Mouse (Mus musculus): ENCODE data around the gene Kcnb1. TPM values are rescaled to one million over a fixed set of nuclear protein-coding genes. Genes with fewer than 3 reads are reported as not detected.

Kcnb1 gene
- polyA plus RNA-seq, 1 experiment from 2014 or later: 0.13 TPM

DNA sequence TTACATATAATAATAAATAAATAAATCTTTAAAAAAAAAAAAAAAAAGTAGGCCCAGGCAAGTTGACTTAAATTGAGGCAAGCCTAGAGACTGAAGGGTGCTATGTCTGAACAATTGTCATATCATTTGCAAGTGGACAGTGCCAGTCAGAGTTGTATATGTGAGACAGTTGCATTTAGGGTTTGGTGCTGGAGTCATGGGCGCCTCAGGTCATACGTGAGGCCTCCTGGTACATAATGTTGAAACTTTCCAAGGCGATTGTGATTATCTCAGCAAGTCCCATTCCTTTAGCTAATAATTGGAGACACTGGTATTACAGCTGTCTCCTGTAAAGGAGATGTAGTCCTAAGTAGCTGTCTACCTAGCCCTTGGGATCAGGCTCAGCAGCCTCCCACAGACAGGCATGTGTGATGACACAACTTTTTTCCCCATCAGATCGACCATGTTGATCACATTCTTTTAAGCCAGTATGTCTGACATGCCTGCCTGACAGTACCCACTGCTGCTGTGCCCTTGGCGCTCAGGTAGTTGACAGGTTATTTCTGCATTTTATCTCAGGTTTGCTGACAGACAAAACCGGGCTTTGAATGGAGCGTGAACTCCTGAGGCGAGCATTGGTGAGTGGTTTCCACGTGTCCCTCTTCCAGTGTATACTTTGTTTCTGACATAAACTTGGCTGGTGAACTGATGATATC, 125.2 kb downstream of the Kcnb1 start:
- Histone ChIP-seq H3K27ac (replicated peaks) (peak overlapping the region; percentile 95), H3K9me3 (replicated peaks) (no peaks in the 10 kb centered on the region), H3K4me1 (replicated peaks) (peaks cover 58% of the 10 kb centered on the region), H3K27me3 (no peaks in the 10 kb centered on the region), H3K36me3 (replicated peaks) (peaks cover 32% of the 10 kb centered on the region), H3K4me3 (replicated peaks) (peak overlapping the region; percentile 88), H3K4me2 (peak overlapping the region; percentile 78), H3K9ac (peak overlapping the region; percentile 83)
- ATAC-seq (ENCODE audit: insufficient read depth): no peak
- WGBS (ENCODE audit: insufficient replicate concordance): 10% methylated on average over 9 of the region's 9 CpGs

DNA sequence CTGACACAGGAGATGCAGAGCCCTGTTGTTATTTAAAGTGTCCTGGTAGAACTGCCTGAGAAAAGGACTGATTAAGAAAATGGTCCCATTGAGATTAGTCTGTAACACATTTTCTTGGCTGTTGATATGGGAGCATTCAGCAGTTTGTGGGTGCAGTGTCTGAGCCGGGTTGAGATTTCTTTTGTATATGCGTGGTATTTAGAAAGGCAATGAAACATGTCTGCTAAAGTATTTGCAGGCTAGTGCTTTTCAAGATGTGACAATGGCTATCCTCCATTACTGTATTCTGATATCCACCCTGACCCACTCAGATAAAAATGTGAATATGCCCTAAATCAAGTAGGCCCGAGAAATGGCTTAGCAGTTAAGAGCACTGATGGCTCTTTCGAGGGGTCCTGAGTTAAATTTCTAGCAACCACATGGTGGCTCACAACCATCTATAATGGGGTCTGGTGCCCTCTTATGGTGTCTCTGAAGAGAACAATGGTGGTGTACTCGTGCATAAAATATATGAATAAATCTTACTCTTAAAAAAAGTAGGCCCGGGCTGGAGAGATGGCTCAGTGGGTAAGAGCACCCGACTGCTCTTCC, 126.0 kb downstream of the Kcnb1 start:
- H3K4me2 ChIP-seq: peak overlapping the region; percentile 78
- peaks cover 64% of the 10 kb centered on the region for H3K4me1 ChIP-seq (replicated peaks)
- H3K27ac ChIP-seq (replicated peaks): peak overlapping the region; percentile 95
- H3K9ac ChIP-seq: peak overlapping the region; percentile 83
- H3K9me3 ChIP-seq (replicated peaks): no peaks in the 10 kb centered on the region
- under 1% methylated on average over 7 of the region's 7 CpGs for WGBS (ENCODE audit: insufficient replicate concordance)
- H3K36me3 ChIP-seq (replicated peaks): peaks cover 37% of the 10 kb centered on the region
- ATAC-seq (ENCODE audit: insufficient read depth): no peak
- H3K4me3 ChIP-seq (replicated peaks): peak overlapping the region; percentile 88
- H3K27me3 ChIP-seq: no peaks in the 10 kb centered on the region

DNA sequence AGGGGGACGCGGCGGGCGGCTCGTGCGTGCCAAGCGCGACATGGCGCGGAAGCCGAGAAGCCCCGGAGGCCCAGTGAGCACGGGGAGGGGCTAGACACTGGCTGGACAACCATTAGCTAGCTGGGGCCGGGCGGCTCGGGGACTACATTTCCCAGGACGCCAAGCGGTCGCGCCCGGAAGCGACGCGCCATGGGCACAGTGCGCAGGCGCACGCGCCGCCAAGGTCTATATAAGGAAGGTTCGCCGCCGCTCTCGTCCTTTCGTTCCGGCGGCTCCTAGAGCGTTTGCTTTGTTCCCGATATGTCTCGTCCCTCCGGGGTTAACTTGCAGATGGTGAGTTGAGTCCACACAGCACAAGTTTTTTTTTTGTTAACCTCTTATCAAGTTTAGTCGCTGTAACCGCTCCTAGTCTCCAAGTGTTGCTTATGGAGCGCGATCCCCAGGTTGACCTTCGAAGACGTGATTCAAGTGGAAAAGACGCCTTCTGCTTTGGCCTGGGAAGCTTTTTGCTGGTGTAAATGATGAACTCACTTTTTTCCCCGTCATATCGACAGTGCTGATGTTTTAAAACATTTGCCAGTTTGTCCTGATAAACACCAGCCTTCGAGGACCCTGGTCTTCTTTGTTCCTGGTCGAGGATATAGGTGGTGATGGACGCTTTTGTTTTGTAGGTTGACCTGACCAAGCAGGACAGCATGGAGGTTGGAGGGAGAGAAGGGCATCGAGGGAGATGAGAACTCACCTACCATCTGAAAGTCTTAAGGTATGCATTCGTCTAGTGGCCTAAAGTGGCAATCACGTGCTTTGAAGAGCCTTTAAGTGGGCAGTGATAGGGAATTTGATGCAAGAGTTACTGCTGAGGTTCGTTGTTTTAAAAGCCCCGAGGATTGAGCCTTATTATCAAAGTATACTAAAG, 126.7 kb downstream of the Kcnb1 start, which contains the start of gene Znfx1:
TSS of gene Znfx1 (minus strand) at position 51 of the 916 bp plus-strand sequence.
- no peaks in the 10 kb centered on the region for H3K9me3 ChIP-seq (replicated peaks)
- H3K9ac ChIP-seq: peak within 1 kb of the TSS; percentile 92
- peak within 1 kb of the TSS; percentile 95 for H3K27ac ChIP-seq (replicated peaks)
- H3K4me2 ChIP-seq: peak within 1 kb of the TSS; percentile 78
- WGBS (ENCODE audit: insufficient replicate concordance): under 1% methylated on average over 57 of the region's 57 CpGs
- ATAC-seq (ENCODE audit: insufficient read depth): peak; percentile 87
- H3K36me3 ChIP-seq (replicated peaks): peaks cover 45% of the 10 kb centered on the region
- H3K4me1 ChIP-seq (replicated peaks): peaks cover 68% of the 10 kb centered on the region
- H3K4me3 ChIP-seq (replicated peaks): peak within 1 kb of the TSS; percentile 88
- no peaks in the 10 kb centered on the region for H3K27me3 ChIP-seq

DNA sequence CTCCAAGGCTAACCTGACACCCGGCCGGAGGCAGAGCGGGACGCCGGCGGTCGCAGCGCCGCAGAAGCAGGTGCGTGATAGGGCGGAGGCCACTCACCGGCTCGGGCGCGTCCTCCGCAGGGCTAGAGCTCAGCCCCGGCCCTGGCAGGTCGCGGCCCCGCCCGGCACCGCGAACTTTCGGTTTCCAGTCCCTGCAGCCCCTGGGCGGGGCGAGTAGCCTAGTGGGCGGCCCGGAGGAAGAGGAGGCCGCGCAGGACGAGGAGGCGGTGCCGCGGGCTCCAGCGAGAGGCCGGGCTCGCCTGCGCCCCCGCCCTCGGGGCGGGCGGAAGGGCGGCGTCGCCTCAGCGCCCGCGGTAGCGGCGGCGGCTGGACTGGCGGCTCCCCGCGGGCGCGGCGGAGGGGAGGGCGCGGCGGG, 127.5 kb downstream of the Kcnb1 start:
- peaks cover 52% of the 10 kb centered on the region for H3K36me3 ChIP-seq (replicated peaks)
- H3K27me3 ChIP-seq: no peaks in the 10 kb centered on the region
- H3K9me3 ChIP-seq (replicated peaks): no peaks in the 10 kb centered on the region
- H3K4me1 ChIP-seq (replicated peaks): peaks cover 64% of the 10 kb centered on the region
- peak overlapping the region; percentile 95 for H3K27ac ChIP-seq (replicated peaks)
- 0% methylated on average over 56 of the region's 60 CpGs for WGBS (ENCODE audit: insufficient replicate concordance)
- H3K4me3 ChIP-seq (replicated peaks): peak overlapping the region; percentile 88
- ATAC-seq (ENCODE audit: insufficient read depth): peak; percentile 90
- peak overlapping the region; percentile 78 for H3K4me2 ChIP-seq
- H3K9ac ChIP-seq: peak overlapping the region; percentile 92

DNA sequence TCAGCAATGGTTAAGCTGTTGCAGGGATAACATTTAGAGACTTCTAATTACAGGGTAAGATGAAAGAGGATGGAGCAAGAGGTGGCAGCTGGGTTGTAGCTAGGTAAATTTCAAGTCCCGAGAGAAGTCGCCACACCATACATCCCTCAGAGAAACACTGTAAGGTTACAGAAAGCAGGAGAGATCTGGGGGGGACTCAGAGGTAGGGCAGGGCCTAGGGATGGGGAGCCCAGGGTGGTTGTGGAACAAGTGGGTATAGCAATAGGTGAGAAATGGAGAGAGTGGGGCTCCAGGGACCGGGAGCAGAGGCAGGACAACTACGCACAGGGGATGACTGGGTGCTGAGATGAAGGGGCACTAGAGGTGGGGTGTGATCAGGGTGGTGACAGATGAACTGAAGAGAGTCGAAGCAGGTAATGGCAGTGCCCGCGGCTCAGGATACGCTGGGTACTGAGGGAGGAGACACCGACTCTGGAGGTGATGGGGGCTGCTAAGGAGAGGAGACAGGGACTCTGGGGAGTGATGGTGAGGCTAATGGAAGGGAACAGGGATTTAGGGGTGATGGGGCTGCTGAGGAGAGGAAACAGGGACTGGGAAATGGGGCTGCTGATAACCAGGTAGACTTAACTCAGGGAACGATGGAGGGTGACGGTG, 128.4 kb downstream of the Kcnb1 start:
- Histone ChIP-seq H3K27ac (replicated peaks) (peak overlapping the region; percentile 95), H3K27me3 (no peaks in the 10 kb centered on the region), H3K4me3 (replicated peaks) (peak overlapping the region; percentile 88), H3K9ac (peak overlapping the region; percentile 92), H3K4me1 (replicated peaks) (peaks cover 57% of the 10 kb centered on the region), H3K36me3 (replicated peaks) (peaks cover 60% of the 10 kb centered on the region), H3K9me3 (replicated peaks) (no peaks in the 10 kb centered on the region), H3K4me2 (peak overlapping the region; percentile 72)
- ATAC-seq (ENCODE audit: insufficient read depth): no peak
- 8% methylated on average over 11 of the region's 11 CpGs for WGBS (ENCODE audit: insufficient replicate concordance)

DNA sequence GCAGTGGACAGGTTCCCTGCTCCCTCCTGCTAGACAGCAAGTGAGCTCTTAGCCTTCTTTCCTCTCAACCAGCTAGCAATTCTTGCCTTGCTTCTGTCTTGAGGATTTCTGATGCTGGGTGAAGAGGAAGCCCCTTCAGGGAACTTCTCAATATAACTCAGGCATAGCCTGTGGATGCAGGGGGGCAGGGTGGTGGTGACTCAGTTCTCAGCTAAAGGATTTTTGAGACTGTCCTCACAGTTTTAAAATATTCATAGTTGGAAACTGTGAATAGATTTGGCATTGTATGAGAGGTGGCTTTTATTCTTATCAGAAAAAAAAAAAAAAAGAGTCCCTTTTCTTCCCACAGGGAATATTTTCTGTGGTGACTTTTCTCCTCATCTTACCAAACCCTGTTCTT, 129.2 kb downstream of the Kcnb1 start:
- Histone ChIP-seq H3K4me2 (peak overlapping the region; percentile 72), H3K27ac (replicated peaks) (peak overlapping the region; percentile 55), H3K4me1 (replicated peaks) (peaks cover 58% of the 10 kb centered on the region), H3K27me3 (no peaks in the 10 kb centered on the region), H3K4me3 (replicated peaks) (peak overlapping the region; percentile 88), H3K9me3 (replicated peaks) (no peaks in the 10 kb centered on the region), H3K36me3 (replicated peaks) (peaks cover 60% of the 10 kb centered on the region), H3K9ac (peak overlapping the region; percentile 92)
- no peak for ATAC-seq (ENCODE audit: insufficient read depth)

DNA sequence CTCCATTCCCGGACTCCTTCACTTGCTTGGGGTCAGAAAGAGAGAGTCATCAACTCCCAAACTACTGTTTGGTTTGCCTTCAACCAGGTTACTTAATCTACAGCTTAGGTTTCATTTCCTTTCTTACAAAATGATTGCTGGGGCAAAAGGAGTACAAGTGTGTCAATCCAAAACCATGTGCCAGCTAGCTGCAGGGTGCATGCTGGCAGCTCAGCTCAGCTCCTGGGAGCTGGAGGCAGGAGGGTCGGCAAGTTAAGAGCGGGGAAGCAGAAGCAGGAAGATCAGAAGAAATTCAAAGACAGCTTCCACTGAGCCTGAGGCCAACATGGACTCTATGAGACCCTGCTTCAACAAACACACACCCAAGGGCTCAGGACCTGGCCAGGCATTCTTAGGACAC, 129.6 kb downstream of the Kcnb1 start:
- H3K4me3 ChIP-seq (replicated peaks): peak overlapping the region; percentile 88

DNA sequence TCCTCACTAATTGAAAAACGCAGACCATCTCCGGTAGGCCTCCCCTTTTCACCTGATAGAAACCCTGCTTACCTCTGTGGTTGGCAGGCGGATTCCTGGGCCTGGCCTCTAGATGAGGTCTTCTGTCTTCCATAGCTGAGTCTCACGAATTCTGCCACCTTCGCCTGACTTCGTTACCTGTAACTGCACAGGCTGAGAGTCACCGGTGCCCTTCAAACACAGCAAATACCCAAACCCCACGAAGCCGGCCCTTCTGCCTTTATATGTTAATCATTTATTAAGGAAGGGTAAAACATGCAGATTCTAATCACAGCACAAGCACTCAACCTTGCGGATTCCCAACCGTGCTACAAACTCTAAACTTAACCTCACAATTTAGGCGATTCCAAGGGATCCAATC, 130.0 kb downstream of the Kcnb1 start:
- 0 out of 2 replicates have a peak overlapping the region, but pooled peaks have one; percentile 92 for H3K9ac ChIP-seq
- peaks cover 58% of the 10 kb centered on the region for H3K4me1 ChIP-seq (replicated peaks)
- peak overlapping the region; percentile 55 for H3K27ac ChIP-seq (replicated peaks)
- peak overlapping the region; percentile 72 for H3K4me2 ChIP-seq
- no peaks in the 10 kb centered on the region for H3K9me3 ChIP-seq (replicated peaks)
- no peaks in the 10 kb centered on the region for H3K27me3 ChIP-seq
- H3K4me3 ChIP-seq (replicated peaks): peak overlapping the region; percentile 88
- WGBS (ENCODE audit: insufficient replicate concordance): 80% methylated on average over 12 of the region's 12 CpGs
- peaks cover 60% of the 10 kb centered on the region for H3K36me3 ChIP-seq (replicated peaks)
- no peak for ATAC-seq (ENCODE audit: insufficient read depth)

More for the DNA sequence above, 129.6 kb downstream of the Kcnb1 start:
- Histone ChIP-seq H3K4me2 (peak overlapping the region; percentile 72), H3K9me3 (replicated peaks) (no peaks in the 10 kb centered on the region), H3K36me3 (replicated peaks) (peaks cover 60% of the 10 kb centered on the region), H3K27ac (replicated peaks) (peak overlapping the region; percentile 55), H3K4me1 (replicated peaks) (peaks cover 58% of the 10 kb centered on the region), H3K9ac (peak overlapping the region; percentile 92), H3K27me3 (no peaks in the 10 kb centered on the region)
- 57% methylated on average over 3 of the region's 3 CpGs for WGBS (ENCODE audit: insufficient replicate concordance)
- ATAC-seq (ENCODE audit: insufficient read depth): no peak

DNA sequence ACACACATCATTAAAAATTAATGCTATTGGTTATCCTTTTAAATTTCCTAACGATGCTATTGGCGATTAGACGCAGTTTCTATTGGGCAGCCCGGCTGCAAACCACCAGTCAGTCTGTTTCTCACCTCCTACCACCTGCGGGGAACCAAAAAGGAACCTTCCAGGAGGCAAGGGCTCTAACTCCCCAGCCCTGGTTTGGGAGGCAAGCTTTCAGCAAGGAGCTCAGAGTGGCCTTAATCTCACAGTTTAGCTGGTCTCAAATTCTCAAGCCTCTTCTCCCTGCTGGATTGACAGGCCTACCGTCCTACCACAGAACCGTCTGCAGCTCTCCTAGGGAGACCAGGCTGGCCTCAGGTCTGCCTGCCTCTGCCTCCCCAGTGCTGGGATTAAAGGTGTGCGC, 130.4 kb downstream of the Kcnb1 start:
- WGBS (ENCODE audit: insufficient replicate concordance): 77% methylated on average over 8 of the region's 8 CpGs
- peaks cover 60% of the 10 kb centered on the region for H3K36me3 ChIP-seq (replicated peaks)
- no peak for ATAC-seq (ENCODE audit: insufficient read depth)
- H3K27ac ChIP-seq (replicated peaks): peak overlapping the region; percentile 55
- peak overlapping the region; percentile 72 for H3K4me2 ChIP-seq
- H3K9me3 ChIP-seq (replicated peaks): no peaks in the 10 kb centered on the region
- H3K4me1 ChIP-seq (replicated peaks): peaks cover 58% of the 10 kb centered on the region
- 0 out of 2 replicates have a peak overlapping the region, but pooled peaks have one; percentile 92 for H3K9ac ChIP-seq
- no peaks in the 10 kb centered on the region for H3K27me3 ChIP-seq
- H3K4me3 ChIP-seq (replicated peaks): peak overlapping the region; percentile 88

DNA sequence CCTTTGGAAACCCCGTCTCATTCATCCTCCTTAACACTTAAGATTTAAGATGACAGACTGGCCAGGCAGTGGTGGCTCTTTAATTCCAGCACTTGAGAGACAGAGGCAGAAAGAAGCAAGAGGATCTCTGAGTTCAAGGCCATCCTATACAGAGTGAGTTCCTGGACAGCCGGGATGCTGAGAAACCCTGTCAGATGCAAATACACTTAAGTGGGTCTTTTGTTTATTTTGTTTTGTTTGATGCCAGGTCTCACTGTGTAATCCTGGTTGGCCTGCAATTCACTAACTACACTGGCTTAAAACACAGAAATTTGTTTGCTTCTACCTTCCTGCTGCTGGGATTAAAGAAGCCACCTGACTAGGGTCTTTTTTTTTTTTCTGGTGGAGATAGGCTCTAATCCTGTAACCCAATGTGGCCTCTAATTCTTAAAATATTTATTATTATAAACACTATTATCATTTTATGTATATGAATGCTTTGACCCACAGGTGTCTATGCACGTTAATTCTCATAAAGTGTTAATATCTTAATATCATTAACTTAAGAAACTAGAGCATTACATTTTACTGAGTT, 131.1 kb downstream of the Kcnb1 start:
- Histone ChIP-seq H3K9ac (no peak overlapping the region), H3K4me2 (no peak overlapping the region), H3K9me3 (replicated peaks) (no peaks in the 10 kb centered on the region), H3K36me3 (replicated peaks) (peaks cover 61% of the 10 kb centered on the region), H3K27ac (replicated peaks) (no peak overlapping the region), H3K4me1 (replicated peaks) (peaks cover 58% of the 10 kb centered on the region), H3K4me3 (replicated peaks) (no peak overlapping the region), H3K27me3 (no peaks in the 10 kb centered on the region)
- WGBS (ENCODE audit: insufficient replicate concordance): 70% methylated on average over 3 of the region's 3 CpGs
- no peak for ATAC-seq (ENCODE audit: insufficient read depth)

Data from liver, embryonic 15.5 days (tissue).